Mouse (Mus musculus) C2C12 (cell line): ENCODE data around the gene Ppdpf. TPM values are rescaled to one million over a fixed set of nuclear protein-coding genes. Genes with fewer than 3 reads are reported as not detected.

Source experiments
- H3K27me3 ChIP-seq: one replicate; pipeline ENCODE4 v1.6.1; 2011; ENCODE audit not compliant: control insufficient read depth, insufficient read depth, insufficient read length
- H3K36me3 ChIP-seq: one replicate; pipeline ENCODE4 v1.6.1; 2011; ENCODE audit not compliant: control insufficient read depth, insufficient read depth
- H3K4me3 ChIP-seq: one replicate; pipeline ENCODE4 v1.5.1; 2011; ENCODE audit warnings: mild to moderate bottlenecking, control low read depth; ENCODE audit not compliant: poor library complexity, insufficient read depth, severe bottlenecking
- H3K79me2 ChIP-seq: one replicate; pipeline ENCODE4 v1.6.1; 2011; ENCODE audit not compliant: control insufficient read depth, insufficient read depth
- H3K79me3 ChIP-seq: one replicate; pipeline ENCODE4 v1.6.1; 2011; ENCODE audit warnings: low read depth, control low read depth
- H3ac ChIP-seq: one replicate; pipeline ENCODE3; 2011; ENCODE audit warnings: low read depth; ENCODE audit not compliant: control insufficient read depth, insufficient read length
- CEBPB ChIP-seq: IDR thresholded peaks from one replicate; pipeline ENCODE4 v1.6.1; 2011; ENCODE audit warnings: low read depth, mild to moderate bottlenecking, control low read depth, moderate library complexity
- CTCF ChIP-seq: IDR thresholded peaks from one replicate; pipeline ENCODE4 v1.5.1; 2011; ENCODE audit not compliant: control insufficient read depth, insufficient read depth, insufficient read length
- FOSL1 ChIP-seq: IDR thresholded peaks from one replicate; pipeline ENCODE4 v1.8.0; 2011; ENCODE audit warnings: mild to moderate bottlenecking, low read length; ENCODE audit not compliant: poor library complexity, insufficient read depth, severe bottlenecking
- MAX ChIP-seq: IDR thresholded peaks from one replicate; pipeline ENCODE4 v1.6.1; 2011; ENCODE audit warnings: mild to moderate bottlenecking, control low read depth
- MYOD1 ChIP-seq: IDR thresholded peaks from one replicate; pipeline ENCODE4 v1.6.1; 2011; ENCODE audit warnings: low read depth; ENCODE audit not compliant: control insufficient read depth, insufficient read length
- MYOG ChIP-seq: IDR thresholded peaks from one replicate; pipeline ENCODE4 v1.6.1; 2011; ENCODE audit not compliant: control insufficient read depth, insufficient read length; ENCODE audit errors: extremely low read depth
- USF1 ChIP-seq: IDR thresholded peaks from one replicate; pipeline ENCODE4 v1.6.1; 2011; ENCODE audit warnings: low read depth, mild to moderate bottlenecking, control low read depth, moderate library complexity
- polyA plus RNA-seq: library from polyadenylated mRNA; unstranded; fragments of >200 nt; fragmentation: generic; extraction: Trizol; gene quantifications from one replicate; pipeline ENCODE4 v1.2.1, GENCODE M21; 2012; ENCODE audit warnings: missing spikeins

Ppdpf gene
- polyA plus RNA-seq, 1 experiment: 43.4 TPM

- Histone ChIP-seq H3K4me3 (no peak overlapping the region), H3K36me3 (no peaks in the 10 kb centered on the region), H3K27me3 (peaks cover 24% of the 10 kb centered on the region), H3K79me3 (no peaks in the 10 kb centered on the region), H3ac (no peak overlapping the region), H3K79me2 (no peaks in the 10 kb centered on the region)
- TF ChIP-seq MYOG: no peak
These were observed 31.9 kb downstream of the Ppdpf start for GRCm38 (mm10) chr2:181218881-181219485.

GRCm38 (mm10) chr2:181219538-181220216 is 32.6 kb downstream of the Ppdpf start, which contains the start of gene Fndc11:
Gene Fndc11, plus strand, starts transcription at chr2:181220013.
- H3ac ChIP-seq: no peak within 1 kb of the TSS
- H3K27me3 ChIP-seq: peaks cover 20% of the 10 kb centered on the region
- no peaks in the 10 kb centered on the region for H3K36me3 ChIP-seq
- H3K4me3 ChIP-seq: no peak within 1 kb of the TSS
- H3K79me3 ChIP-seq: no peaks in the 10 kb centered on the region
- no peaks in the 10 kb centered on the region for H3K79me2 ChIP-seq
- no peak for TF ChIP-seq CTCF
- no peak for TF ChIP-seq MYOD1
- no peak for TF ChIP-seq CEBPB
- TF ChIP-seq MAX: no peak
- TF ChIP-seq MYOG: no peak
- TF ChIP-seq USF1: no peak
- no peak for TF ChIP-seq FOSL1

GRCm38 (mm10) chr2:181220361-181220760 is 33.3 kb downstream of the Ppdpf start:
- Histone ChIP-seq H3K27me3 (peaks cover 14% of the 10 kb centered on the region), H3ac (no peak overlapping the region), H3K79me3 (no peaks in the 10 kb centered on the region), H3K4me3 (no peak overlapping the region), H3K79me2 (no peaks in the 10 kb centered on the region), H3K36me3 (no peaks in the 10 kb centered on the region)
- TF ChIP-seq MAX (no peak), FOSL1 (no peak), CTCF (no peak), MYOD1 (no peak), MYOG (no peak), USF1 (no peak), CEBPB (no peak)

DNA sequence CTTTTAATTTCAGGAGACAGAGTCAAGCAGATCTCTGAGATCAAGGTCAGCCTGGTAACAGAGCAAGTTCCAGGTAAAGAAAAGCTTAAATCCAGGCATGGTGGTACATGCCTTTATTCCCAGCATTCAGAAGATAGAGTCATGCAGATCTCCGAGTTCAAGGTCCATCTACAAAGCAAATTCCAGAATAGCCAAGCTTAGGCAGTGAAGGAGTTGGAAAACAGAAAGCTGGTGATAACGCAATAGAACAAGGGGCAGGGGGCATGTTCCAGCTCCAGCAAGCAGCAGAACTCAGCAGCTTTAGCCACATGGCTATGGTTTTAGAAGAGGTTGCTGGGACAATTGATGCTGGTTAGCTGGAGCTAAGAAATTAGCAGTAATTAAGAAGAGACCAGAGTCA is 37.9 kb downstream of the Ppdpf start:
- H3K79me2 ChIP-seq: no peaks in the 10 kb centered on the region
- H3ac ChIP-seq: no peak overlapping the region
- TF ChIP-seq CEBPB: no peak
- TF ChIP-seq MAX: no peak
- TF ChIP-seq FOSL1: no peak
- TF ChIP-seq MYOD1: no peak
- TF ChIP-seq MYOG: no peak
- TF ChIP-seq USF1: no peak
- no peak for TF ChIP-seq CTCF
- H3K79me3 ChIP-seq: no peaks in the 10 kb centered on the region
- peaks cover 3% of the 10 kb centered on the region for H3K36me3 ChIP-seq
- H3K4me3 ChIP-seq: no peak overlapping the region
- H3K27me3 ChIP-seq: peaks cover 14% of the 10 kb centered on the region

DNA sequence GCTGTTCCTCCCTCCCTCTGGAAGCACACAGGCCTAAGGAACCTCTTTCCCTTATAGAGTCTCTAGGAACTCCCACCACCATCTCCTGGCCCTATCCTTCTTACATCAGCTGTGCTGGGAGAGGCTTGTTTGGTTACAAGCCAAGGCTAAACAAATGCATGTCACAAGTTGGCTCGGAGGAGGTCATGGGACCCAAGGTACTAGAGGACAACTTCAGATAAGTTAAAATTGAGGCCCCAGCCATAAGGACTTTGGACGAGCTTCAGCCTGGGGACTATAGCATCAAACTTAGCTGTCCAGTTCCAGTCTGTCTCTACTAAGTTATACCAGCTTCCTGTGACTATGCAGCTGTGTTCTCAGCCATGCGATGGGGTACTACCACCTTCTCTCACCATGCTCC is 40.1 kb downstream of the Ppdpf start:
- no peak overlapping the region for H3K4me3 ChIP-seq
- TF ChIP-seq USF1 (no peak), MAX (no peak), CTCF (no peak), CEBPB (no peak), MYOD1 (no peak), MYOG (no peak), FOSL1 (no peak)
- H3K27me3 ChIP-seq: no peaks in the 10 kb centered on the region
- no peak overlapping the region for H3ac ChIP-seq
- peaks cover 5% of the 10 kb centered on the region for H3K36me3 ChIP-seq
- H3K79me3 ChIP-seq: no peaks in the 10 kb centered on the region
- H3K79me2 ChIP-seq: no peaks in the 10 kb centered on the region

DNA sequence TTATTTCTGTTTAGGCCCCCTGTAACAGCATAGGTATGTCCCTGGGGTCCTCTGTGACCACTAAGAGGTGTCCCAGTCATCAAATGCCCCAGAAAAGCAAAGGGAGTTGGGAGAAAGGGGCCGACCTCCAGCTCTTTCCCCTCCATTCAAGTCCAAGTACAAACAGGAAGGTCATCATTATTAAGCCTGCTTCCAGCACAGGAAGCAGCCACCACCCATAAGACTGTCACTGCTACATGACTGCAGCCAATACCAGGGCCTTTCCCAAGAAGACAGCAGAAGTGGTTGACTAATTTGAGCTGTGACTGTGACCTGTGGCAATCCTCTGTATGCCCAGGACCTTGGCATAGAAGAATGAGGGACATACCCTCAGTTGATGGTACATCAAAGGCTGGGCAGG is 41.3 kb downstream of the Ppdpf start:
- H3K79me3 ChIP-seq: no peaks in the 10 kb centered on the region
- no peak overlapping the region for H3K4me3 ChIP-seq
- TF ChIP-seq CEBPB (no peak), MAX (no peak), CTCF (no peak), MYOD1 (no peak), MYOG (no peak), FOSL1 (no peak), USF1 (no peak)
- H3K27me3 ChIP-seq: no peaks in the 10 kb centered on the region
- no peaks in the 10 kb centered on the region for H3K79me2 ChIP-seq
- H3K36me3 ChIP-seq: peaks cover 17% of the 10 kb centered on the region
- no peak overlapping the region for H3ac ChIP-seq
